27 mouse cellular contexts compared by ENCODE assay signal in genomic region chr5:36675466-36675865, GRCm38 (mm10). TPM values are rescaled to one million over a fixed set of nuclear protein-coding genes. Genes with fewer than 3 reads are reported as not detected.
DNase-seq lines count a peak whose midpoint lies in the region; ATAC-seq and TF ChIP-seq lines count a peak whose summit lies in the region.
"Had no signal": no experiment of that assay in that cellular context is flagged by ENCODE, and none has a peak within 500 bp of the region (broad histone marks: within the 10 kb centered on the region; RNA-seq: fewer than 3 reads in every experiment).

No protein-coding gene starts in this region.

- no peaks in the 10 kb centered on the region for H3K27me3 ChIP-seq in liver, embryonic 13.5 days
- H3K27me3 ChIP-seq in liver, postnatal 0 days (ENCODE audit: insufficient read depth, low read length): no peaks in the 10 kb centered on the region
- H3K27me3 ChIP-seq in stomach, embryonic 16.5 days (ENCODE audit: control insufficient read depth, insufficient read depth, low read length): no peaks in the 10 kb centered on the region
- no peaks in the 10 kb centered on the region for H3K27me3 ChIP-seq in hindbrain, embryonic 14.5 days (ENCODE audit: control insufficient read depth, insufficient read depth, low read length)
- H3K27me3 ChIP-seq: embryonic facial prominence, embryonic 12.5 days; heart, embryonic 13.5 days; limb, embryonic 15.5 days had no signal

- H3K4me1 ChIP-seq in liver, embryonic 13.5 days (replicated peaks): peaks cover 53% of the 10 kb centered on the region
- peaks cover 15% of the 10 kb centered on the region for H3K4me1 ChIP-seq in liver, postnatal 0 days (ENCODE audit: insufficient read depth)
- peaks cover 18% of the 10 kb centered on the region for H3K4me1 ChIP-seq in stomach, embryonic 16.5 days (ENCODE audit: control insufficient read depth, insufficient read depth, low read length)
- H3K4me1 ChIP-seq in hindbrain, embryonic 14.5 days (replicated peaks; ENCODE audit: control insufficient read depth, insufficient read depth, low read length): no peaks in the 10 kb centered on the region
- H3K4me1 ChIP-seq: midbrain, embryonic 10.5 days had no signal

- no peaks in the 10 kb centered on the region for H3K9me3 ChIP-seq in liver, embryonic 13.5 days (replicated peaks)
- H3K9me3 ChIP-seq in liver, postnatal 0 days (ENCODE audit: low read length): no peaks in the 10 kb centered on the region
- no peaks in the 10 kb centered on the region for H3K9me3 ChIP-seq in stomach, embryonic 16.5 days (replicated peaks; ENCODE audit: control insufficient read depth, low read length)
- H3K9me3 ChIP-seq in hindbrain, embryonic 14.5 days (ENCODE audit: control insufficient read depth, low read length): no peaks in the 10 kb centered on the region
- H3K9me3 ChIP-seq: embryonic facial prominence, embryonic 12.5 days; heart, embryonic 13.5 days; limb, embryonic 15.5 days; midbrain, embryonic 10.5 days had no signal

- DNase-seq in liver, embryonic 13.5 days: no peak
- no peak for DNase-seq in liver, postnatal 0 days
- DNase-seq in Muller cell, postnatal 12 days (ENCODE audit: inconsistent ontology term): peak; percentile 19
- no peak for DNase-seq in retina, postnatal 1 day
- DNase-seq in gastrocnemius, postnatal 10 days: no peak
- DNase-seq in hindbrain, embryonic 14.5 days (ENCODE audit: low spot score): no peak
- DNase-seq: adrenal gland, postnatal 14 days; cerebellum, adult 11 months; cerebellum, postnatal 25 days; gastrocnemius, postnatal 14 days; heart, adult 18-20 months; heart, postnatal 14 days; kidney, adult 18-20 months; kidney, postnatal 4 days; left cerebral cortex, postnatal 4 days; lung, postnatal 4 days had no signal

- H3K4me3 ChIP-seq in liver, embryonic 13.5 days (replicated peaks): no peak overlapping the region
- H3K4me3 ChIP-seq in liver, postnatal 0 days (ENCODE audit: low read depth, low read length): no peak overlapping the region
- H3K4me3 ChIP-seq in stomach, embryonic 16.5 days (replicated peaks; ENCODE audit: low read length): no peak overlapping the region
- H3K4me3 ChIP-seq in hindbrain, embryonic 14.5 days (replicated peaks; ENCODE audit: low read length): no peak overlapping the region
- H3K4me3 ChIP-seq: embryonic facial prominence, embryonic 12.5 days; heart, embryonic 13.5 days; left cerebral cortex, adult 2 months; limb, embryonic 15.5 days; midbrain, embryonic 10.5 days had no signal

- H3K27ac ChIP-seq in liver, embryonic 13.5 days: peak overlapping the region; percentile 37; the same call in 1 of the 2 replicates
- no peak overlapping the region for H3K27ac ChIP-seq in liver, postnatal 0 days (ENCODE audit: low read depth)
- H3K27ac ChIP-seq in stomach, embryonic 16.5 days (ENCODE audit: low read length): peak overlapping the region; percentile 68
- H3K27ac ChIP-seq in hindbrain, embryonic 14.5 days: no peak overlapping the region
- H3K27ac ChIP-seq: embryonic facial prominence, embryonic 12.5 days; heart, embryonic 13.5 days; left cerebral cortex, adult 2 months; limb, embryonic 15.5 days; midbrain, embryonic 10.5 days had no signal

- no peak for TF ChIP-seq CTCF in liver, postnatal 0 days (IDR thresholded peaks at IDR 0.05; ENCODE audit: low read depth)

- H3K9ac ChIP-seq in liver, embryonic 13.5 days: no peak overlapping the region
- no peak overlapping the region for H3K9ac ChIP-seq in liver, postnatal 0 days (replicated peaks)
- no peak overlapping the region for H3K9ac ChIP-seq in stomach, embryonic 16.5 days (ENCODE audit: low read length)
- H3K9ac ChIP-seq in hindbrain, embryonic 14.5 days: no peak overlapping the region
- H3K9ac ChIP-seq: embryonic facial prominence, embryonic 12.5 days; heart, embryonic 13.5 days; limb, embryonic 15.5 days had no signal

- H3K4me2 ChIP-seq in liver, embryonic 13.5 days: no peak overlapping the region
- no peak overlapping the region for H3K4me2 ChIP-seq in liver, postnatal 0 days (ENCODE audit: low read depth, low read length)
- 0 out of 2 replicates have a peak overlapping the region, but pooled peaks have one; percentile 25 for H3K4me2 ChIP-seq in stomach, embryonic 16.5 days (ENCODE audit: low read depth, low read length)
- H3K4me2 ChIP-seq in hindbrain, embryonic 14.5 days (replicated peaks): no peak overlapping the region
- H3K4me2 ChIP-seq: embryonic facial prominence, embryonic 12.5 days; heart, embryonic 13.5 days; limb, embryonic 15.5 days had no signal

- ATAC-seq in liver, embryonic 13.5 days (ENCODE audit: low read depth): no peak
- no peak for ATAC-seq in liver, postnatal 0 days
- ATAC-seq in erythroblast, adult 5-6 weeks (replicated peaks; ENCODE audit: low FRiP score, poor library complexity, severe bottlenecking): 0 out of 2 replicates have a peak, but pooled peaks have one; percentile 49
- ATAC-seq in stomach, embryonic 16.5 days (ENCODE audit: insufficient read depth, low FRiP score): peak; percentile 48; the same call in 1 of the 2 replicates
- ATAC-seq in hindbrain, embryonic 14.5 days (ENCODE audit: low FRiP score): no peak
- ATAC-seq: activated CD4-positive, CD25-positive, alpha-beta regulatory T cell, adult 4 months; CD4-positive, CD25-positive, alpha-beta regulatory T cell, adult 4 months; forebrain, embryonic 14.5 days; midbrain, embryonic 16.5 days had no signal

- peaks cover 14% of the 10 kb centered on the region for H3K36me3 ChIP-seq in liver, embryonic 13.5 days
- peaks cover 4% of the 10 kb centered on the region for H3K36me3 ChIP-seq in liver, postnatal 0 days (replicated peaks; ENCODE audit: insufficient read depth, low read length)
- 0 out of 2 replicates have a peak, but pooled peaks cover 4% of the 10 kb centered on the region for H3K36me3 ChIP-seq in stomach, embryonic 16.5 days (ENCODE audit: control insufficient read depth, insufficient read depth, low read length)
- H3K36me3 ChIP-seq in hindbrain, embryonic 14.5 days (replicated peaks; ENCODE audit: control insufficient read depth, insufficient read depth): peaks cover 15% of the 10 kb centered on the region

- 59% methylated on average over 1 of the region's 1 CpGs for WGBS in liver, embryonic 13.5 days (ENCODE audit: insufficient replicate concordance)
- WGBS in liver, postnatal 0 days (ENCODE audit: insufficient replicate concordance): 55% methylated on average over 1 of the region's 1 CpGs
- 22% methylated on average over 1 of the region's 1 CpGs for WGBS in stomach, embryonic 16.5 days
- WGBS in hindbrain, embryonic 14.5 days: 64% methylated on average over 1 of the region's 1 CpGs

- no peak for TF ChIP-seq EP300 in liver, postnatal 0 days (IDR thresholded peaks at IDR 0.05; ENCODE audit: low read depth)

RNA-seq across cellular contexts. Expression of gene D5Ertd579e, which starts 20.4 kb away (rescaled TPM):
- polyA plus RNA-seq in liver, embryonic 13.5 days (2015; fragmentation: Nextera tagmentation; extraction: Ambion mirVana): 21.9 and 25.3 TPM in 2 replicates
- polyA plus RNA-seq in liver, postnatal 0 days (2015; fragmentation: Nextera tagmentation; extraction: Ambion mirVana): 15.9 and 18.5 TPM in 2 replicates
- 121 and 122 TPM in 2 replicates for total RNA-seq in erythroblast, adult 5-6 weeks (2015; ENCODE audit: low replicate concordance)
- 221 and 226 TPM in 2 replicates for total RNA-seq in erythroblast, adult 5-6 weeks (2017; ENCODE audit: low replicate concordance)
- 20.4 and 20.5 TPM in 2 replicates for polyA plus RNA-seq in stomach, embryonic 16.5 days (2015; fragmentation: Nextera tagmentation; extraction: Ambion mirVana)
- total RNA-seq in gastrocnemius, postnatal 10 days (2021): 10 to 100 TPM; 51.2 to 67.3 TPM
- polyA plus RNA-seq in hindbrain, embryonic 14.5 days (2014; fragmentation: Nextera tagmentation; extraction: Ambion mirVana): 45.3 and 47.0 TPM in 2 replicates

Comparison
In these comparisons a context has a peak if more than half of its experiments do, and no peak if none do; other contexts are left out.
1. H3K27ac ChIP-seq: peak in liver, embryonic 13.5 days (single experiment) and stomach, embryonic 16.5 days (single experiment); none in liver, postnatal 0 days (single experiment) and hindbrain, embryonic 14.5 days (single experiment).
2. ATAC-seq: peak in erythroblast, adult 5-6 weeks (single experiment) and stomach, embryonic 16.5 days (single experiment); none in liver, embryonic 13.5 days (single experiment), liver, postnatal 0 days (single experiment) and hindbrain, embryonic 14.5 days (single experiment).